Mouse (Mus musculus) forebrain, embryonic 11.5 days (tissue): ENCODE measurements at regions not wholly inside any gene's neighbourhood (a gene's known extent, or its start where the extent isn't known, plus 50 kb on each side); places are given as distances from the start of the nearest gene placed in this dataset.

Experiments used
- ATAC-seq: fragments of 200-750 bp; cut with Nextera tagmentation; replicated peaks from 2 replicates; pipeline ENCODE4 v1.8.0; 2017; ENCODE audit warnings: moderate TSS enrichment; ENCODE audit not compliant: low FRiP score
- DNase-seq: peaks from one replicate; pipeline ENCODE4 v3.0.0-alpha.2; 2017; ENCODE audit warnings: low spot score
- H3K27ac ChIP-seq: fragments of 300-500 bp; sonication (generic); 2 replicates; pipeline ENCODE4 v1.5.1; 2014; ENCODE audit warnings: low read depth, low read length
- H3K27me3 ChIP-seq: fragments of 300-500 bp; sonication (generic); 2 replicates; pipeline ENCODE4 v1.6.1; 2014; ENCODE audit warnings: mild to moderate bottlenecking, low read length, mixed read lengths; ENCODE audit not compliant: control insufficient read depth, insufficient read depth
- H3K36me3 ChIP-seq: fragments of 300-500 bp; sonication (generic); 2 replicates; pipeline ENCODE4 v1.6.1; 2014; ENCODE audit warnings: mild to moderate bottlenecking, low read length, moderate library complexity, mixed read lengths; ENCODE audit not compliant: control insufficient read depth, insufficient read depth
- H3K4me1 ChIP-seq: fragments of 300-500 bp; sonication (generic); replicated peaks from 2 replicates; pipeline ENCODE4 v1.6.1; 2014; ENCODE audit warnings: low read length, mixed read lengths; ENCODE audit not compliant: control insufficient read depth, insufficient read depth
- H3K4me2 ChIP-seq: fragments of 300-500 bp; sonication (generic); 2 replicates; pipeline ENCODE4 v1.6.1; 2014; ENCODE audit warnings: low read depth, mild to moderate bottlenecking, low read length, moderate library complexity, mixed read lengths; ENCODE audit not compliant: severe bottlenecking
- H3K4me3 ChIP-seq: fragments of 300-500 bp; sonication (generic); 2 replicates; pipeline ENCODE4 v1.5.1; 2014; ENCODE audit warnings: low read depth, low read length
- H3K9ac ChIP-seq: fragments of 300-500 bp; sonication (generic); 2 replicates; pipeline ENCODE4 v1.6.1; 2014; ENCODE audit warnings: low read length
- H3K9me3 ChIP-seq: fragments of 300-500 bp; sonication (generic); 2 replicates; pipeline ENCODE4 v1.6.1; 2016; ENCODE audit warnings: low read length, mixed read lengths; ENCODE audit not compliant: control insufficient read depth
- WGBS: fragments of 180-500 bp; shearing (Covaris S2); extraction: QIAGEN DNeasy Blood & Tissue Kit; methylation state at CpG from one replicate; pipeline ENCODE4 v1.1.7; 2014; 5-methylcytosine and 5-hydroxymethylcytosine counted together

GRCm38 (mm10) chr10:101003469-101003868 is 413.2 kb downstream of the 1700017N19Rik start:
- Histone ChIP-seq H3K4me3 (no peak overlapping the region), H3K27ac (no peak overlapping the region), H3K9me3 (no peaks in the 10 kb centered on the region), H3K36me3 (no peaks in the 10 kb centered on the region), H3K4me2 (no peak overlapping the region), H3K9ac (no peak overlapping the region), H3K4me1 (no peaks in the 10 kb centered on the region), H3K27me3 (no peaks in the 10 kb centered on the region)
- DNase-seq (no peak), ATAC-seq (no peak)
- WGBS, result 88% methylated on average over 2 of the region's 2 CpGs

- no peak overlapping the region for H3K27ac ChIP-seq
- no peak overlapping the region for H3K4me2 ChIP-seq
- no peaks in the 10 kb centered on the region for H3K36me3 ChIP-seq
- ATAC-seq (no peak), DNase-seq (no peak)
- H3K4me3 ChIP-seq, result no peak overlapping the region
- H3K9ac ChIP-seq, result no peak overlapping the region
- no peaks in the 10 kb centered on the region for H3K27me3 ChIP-seq
- no peaks in the 10 kb centered on the region for H3K9me3 ChIP-seq
- 77% methylated on average over 4 of the region's 4 CpGs for WGBS
- no peaks in the 10 kb centered on the region for H3K4me1 ChIP-seq
Observed at GRCm38 (mm10) chr10:101004687-101005086, 414.4 kb downstream of the 1700017N19Rik start.

DNA sequence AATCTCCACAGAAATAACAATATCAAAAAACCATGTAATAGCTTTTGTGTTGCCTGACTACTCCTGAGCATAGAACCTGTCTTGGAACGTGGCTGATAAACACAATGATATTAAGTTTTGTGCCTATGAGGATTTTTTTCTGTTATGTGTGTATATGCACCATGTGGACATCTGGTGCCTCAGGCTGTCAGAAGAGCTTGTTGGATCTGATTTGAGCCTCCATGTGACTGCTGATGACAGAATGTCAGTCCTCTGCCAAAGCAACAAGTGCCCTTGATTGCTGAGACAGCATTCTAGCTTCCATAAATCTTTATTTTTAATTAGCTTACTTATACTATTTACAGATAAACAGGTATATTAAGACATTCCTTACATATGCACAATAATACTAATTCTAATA is 425.1 kb downstream of the 1700017N19Rik start:
- ATAC-seq, result no peak
- 83% methylated on average over 1 of the region's 1 CpGs for WGBS
- Histone ChIP-seq H3K27me3 (no peaks in the 10 kb centered on the region), H3K4me3 (no peak overlapping the region), H3K9me3 (no peaks in the 10 kb centered on the region), H3K36me3 (no peaks in the 10 kb centered on the region), H3K4me2 (no peak overlapping the region), H3K4me1 (no peaks in the 10 kb centered on the region), H3K27ac (no peak overlapping the region), H3K9ac (no peak overlapping the region)
- no peak for DNase-seq

DNA sequence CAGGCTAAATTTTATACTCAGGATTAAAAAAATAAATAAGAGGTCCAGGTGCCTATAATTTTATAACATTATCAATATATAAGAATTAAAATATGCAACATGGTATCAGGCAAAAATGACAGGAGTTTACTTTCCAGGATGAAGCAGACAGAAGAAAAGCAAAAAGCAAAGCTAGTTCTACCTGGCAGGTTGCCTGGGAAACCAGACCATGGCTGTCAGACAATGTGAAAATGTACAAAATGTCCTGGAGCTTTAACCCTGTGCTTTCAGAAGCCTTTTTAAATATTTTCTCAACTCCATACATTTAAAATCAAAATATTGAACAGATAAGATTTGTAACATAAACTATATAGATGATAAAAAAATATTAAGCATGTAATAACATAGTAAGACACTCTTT is 448.3 kb downstream of the 1700017N19Rik start:
- no peaks in the 10 kb centered on the region for H3K36me3 ChIP-seq
- ATAC-seq (no peak), DNase-seq (no peak)
- no peaks in the 10 kb centered on the region for H3K27me3 ChIP-seq
- no peaks in the 10 kb centered on the region for H3K9me3 ChIP-seq
- H3K27ac ChIP-seq, result no peak overlapping the region
- no peak overlapping the region for H3K4me3 ChIP-seq
- H3K9ac ChIP-seq, result no peak overlapping the region
- no peaks in the 10 kb centered on the region for H3K4me1 ChIP-seq
- no peak overlapping the region for H3K4me2 ChIP-seq

GRCm38 (mm10) chr10:101039034-101039433 is 448.8 kb downstream of the 1700017N19Rik start:
- no peak for ATAC-seq
- WGBS, result 91% methylated on average over 1 of the region's 1 CpGs

More at GRCm38 (mm10) chr10:101039034-101039433, 448.8 kb downstream of the 1700017N19Rik start:
- no peaks in the 10 kb centered on the region for H3K27me3 ChIP-seq
- no peak overlapping the region for H3K9ac ChIP-seq
- no peak overlapping the region for H3K4me3 ChIP-seq
- no peaks in the 10 kb centered on the region for H3K36me3 ChIP-seq
- no peaks in the 10 kb centered on the region for H3K9me3 ChIP-seq
- no peak overlapping the region for H3K27ac ChIP-seq
- H3K4me2 ChIP-seq, result no peak overlapping the region
- H3K4me1 ChIP-seq, result no peaks in the 10 kb centered on the region
- DNase-seq, result no peak
